ENCODE assay signal across 12 mouse cellular contexts in genomic region chr4:151250824-151251223, GRCm38 (mm10).
"Had no signal": no experiment of that assay in that cellular context is flagged by ENCODE, and none has a peak within 500 bp of the region (broad histone marks: within the 10 kb centered on the region; RNA-seq: fewer than 3 reads in every experiment).

No protein-coding gene starts in this region.

- DNase-seq: retina, postnatal 1 day; right cerebral cortex, adult 18-20 months; right cerebral cortex, postnatal 14 days; right cerebral cortex, postnatal 25 days; right cerebral cortex, postnatal 4 days; spleen, adult 18-20 months; thymus, adult 18-20 months; thymus, adult 2 months; thymus, postnatal 14 days; thymus, postnatal 25 days; thymus, postnatal 36 days; thymus, postnatal 4 days had no signal
